Mouse (Mus musculus): ENCODE results near the gene Hsp90ab1.

Gene Hsp90ab1

DNA sequence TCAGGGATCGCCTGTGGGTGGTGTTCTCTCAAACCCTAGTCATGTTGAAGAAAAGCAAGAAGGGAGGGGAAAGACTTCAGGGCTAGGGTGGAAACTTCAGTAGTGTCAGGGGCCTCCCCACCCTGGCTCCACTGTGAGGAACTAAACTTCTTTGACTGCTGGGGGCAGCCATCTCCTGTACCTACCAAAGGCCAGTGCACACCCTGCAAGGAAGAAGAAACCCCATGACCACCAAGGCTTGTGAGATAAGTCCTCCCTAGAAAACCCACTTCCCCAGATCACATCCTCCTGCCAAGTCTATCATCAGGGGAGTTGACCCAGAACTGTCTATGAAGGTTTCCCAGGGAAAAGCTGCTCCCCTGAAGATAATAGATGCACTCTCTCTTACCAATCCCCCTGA lies 18.7 kb downstream of the Hsp90ab1 start:
- TF ChIP-seq NANOG (IDR thresholded peaks at IDR 0.05; ENCODE audit: borderline replicate concordance, low read length): no peak
- TF ChIP-seq POU5F1 (IDR thresholded peaks at IDR 0.05; ENCODE audit: borderline replicate concordance, low read length): no peak
- TF ChIP-seq CTCF (conservative IDR thresholded peaks at IDR 0.05; ENCODE audit: low read length): no peak
- Histone ChIP-seq H3K4me1 (replicated peaks; ENCODE audit: low read depth, low read length) (peaks cover 70% of the 10 kb centered on the region), H3K4me3 (replicated peaks; ENCODE audit: low read length) (no peak overlapping the region)

DNA sequence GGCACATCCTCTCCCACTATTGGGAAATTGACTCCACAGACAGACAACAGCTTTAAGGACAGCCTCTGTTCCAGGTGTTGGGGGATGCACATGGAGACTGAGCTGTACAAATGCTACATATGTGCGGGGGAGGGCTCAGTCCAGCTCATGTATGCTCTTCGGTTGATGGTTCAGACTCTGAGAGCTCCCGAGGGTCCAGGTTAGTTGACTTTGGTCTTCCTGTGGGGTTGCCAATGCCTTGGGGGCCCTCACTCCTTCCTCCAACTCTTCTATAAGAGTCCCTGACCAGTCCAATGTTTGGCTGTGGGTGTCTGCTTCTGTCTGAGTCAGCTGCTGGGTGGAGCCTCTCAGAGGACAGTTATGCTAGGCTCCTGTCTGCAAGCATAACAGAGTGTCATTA lies 20.0 kb downstream of the Hsp90ab1 start:
- H3K4me3 ChIP-seq (replicated peaks; ENCODE audit: low read length): no peak overlapping the region
- no peaks in the 10 kb centered on the region for H3K9me3 ChIP-seq (ENCODE audit: low read length)
- H3K36me3 ChIP-seq (ENCODE audit: insufficient read depth, low read length): no peaks in the 10 kb centered on the region
- H3K27me3 ChIP-seq (ENCODE audit: insufficient read depth, low read length): peaks cover 33% of the 10 kb centered on the region
- H3K4me1 ChIP-seq (replicated peaks; ENCODE audit: low read depth, low read length): peaks cover 64% of the 10 kb centered on the region
- TF ChIP-seq NANOG (IDR thresholded peaks at IDR 0.05; ENCODE audit: borderline replicate concordance, low read length) (no peak), CTCF (conservative IDR thresholded peaks at IDR 0.05; ENCODE audit: low read length) (no peak), POU5F1 (IDR thresholded peaks at IDR 0.05; ENCODE audit: borderline replicate concordance, low read length) (no peak)

More for the DNA sequence above, 18.7 kb downstream of the Hsp90ab1 start:
- Histone ChIP-seq H3K9me3 (ENCODE audit: low read length) (no peaks in the 10 kb centered on the region), H3K36me3 (ENCODE audit: insufficient read depth, low read length) (peaks cover 10% of the 10 kb centered on the region; the same call in 1 of the 2 replicates), H3K27me3 (ENCODE audit: insufficient read depth, low read length) (peaks cover 29% of the 10 kb centered on the region)

- Histone ChIP-seq H3K36me3 (ENCODE audit: insufficient read depth, low read length) (no peaks in the 10 kb centered on the region), H3K9me3 (ENCODE audit: low read length) (no peaks in the 10 kb centered on the region), H3K4me1 (replicated peaks; ENCODE audit: low read depth, low read length) (peaks cover 57% of the 10 kb centered on the region), H3K4me3 (replicated peaks; ENCODE audit: low read length) (no peak overlapping the region), H3K27me3 (ENCODE audit: insufficient read depth, low read length) (peaks cover 37% of the 10 kb centered on the region)
- TF ChIP-seq NANOG (IDR thresholded peaks at IDR 0.05; ENCODE audit: borderline replicate concordance, low read length): no peak
- peak; percentile 95 for TF ChIP-seq CTCF (conservative IDR thresholded peaks at IDR 0.05; ENCODE audit: low read length)
Observed at GRCm38 (mm10) chr17:45551816-45552451, 21.1 kb downstream of the Hsp90ab1 start.

GRCm38 (mm10) chr17:45551249-45551796 lies 21.7 kb downstream of the Hsp90ab1 start:
- Histone ChIP-seq H3K4me3 (replicated peaks; ENCODE audit: low read length) (no peak overlapping the region), H3K4me1 (replicated peaks; ENCODE audit: low read depth, low read length) (peaks cover 57% of the 10 kb centered on the region), H3K27me3 (ENCODE audit: insufficient read depth, low read length) (peaks cover 37% of the 10 kb centered on the region), H3K9me3 (ENCODE audit: low read length) (no peaks in the 10 kb centered on the region), H3K36me3 (ENCODE audit: insufficient read depth, low read length) (no peaks in the 10 kb centered on the region)
- no peak for TF ChIP-seq CTCF (conservative IDR thresholded peaks at IDR 0.05; ENCODE audit: low read length)
- no peak for TF ChIP-seq NANOG (IDR thresholded peaks at IDR 0.05; ENCODE audit: borderline replicate concordance, low read length)
- no peak for TF ChIP-seq POU5F1 (IDR thresholded peaks at IDR 0.05; ENCODE audit: borderline replicate concordance, low read length)

DNA sequence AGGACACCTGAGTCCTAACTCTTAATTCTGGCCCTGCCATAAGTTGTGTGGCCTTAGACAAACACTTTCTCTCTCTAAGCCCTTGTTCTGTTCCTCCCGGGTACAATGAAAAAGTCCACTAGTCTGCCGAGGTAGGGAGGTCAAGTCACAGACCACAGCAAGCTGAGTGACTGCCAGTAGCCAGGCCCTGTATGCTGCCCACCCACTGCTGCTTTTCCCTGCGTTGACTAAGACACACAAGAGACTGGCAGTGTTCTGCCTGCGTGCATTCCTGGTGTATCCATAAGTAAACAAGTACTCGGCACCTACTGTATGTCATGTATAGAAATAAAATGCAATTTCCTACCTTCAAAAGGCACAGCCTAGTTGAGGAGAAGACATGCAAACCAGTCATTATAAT lies 22.8 kb downstream of the Hsp90ab1 start:
- Histone ChIP-seq H3K9me3 (ENCODE audit: low read length) (no peaks in the 10 kb centered on the region), H3K4me3 (replicated peaks; ENCODE audit: low read length) (no peak overlapping the region), H3K4me1 (replicated peaks; ENCODE audit: low read depth, low read length) (peaks cover 57% of the 10 kb centered on the region), H3K36me3 (ENCODE audit: insufficient read depth, low read length) (no peaks in the 10 kb centered on the region), H3K27me3 (ENCODE audit: insufficient read depth, low read length) (peaks cover 43% of the 10 kb centered on the region)
- no peak for TF ChIP-seq CTCF (conservative IDR thresholded peaks at IDR 0.05; ENCODE audit: low read length)
- no peak for TF ChIP-seq POU5F1 (IDR thresholded peaks at IDR 0.05; ENCODE audit: borderline replicate concordance, low read length)
- TF ChIP-seq NANOG (IDR thresholded peaks at IDR 0.05; ENCODE audit: borderline replicate concordance, low read length): no peak

DNA sequence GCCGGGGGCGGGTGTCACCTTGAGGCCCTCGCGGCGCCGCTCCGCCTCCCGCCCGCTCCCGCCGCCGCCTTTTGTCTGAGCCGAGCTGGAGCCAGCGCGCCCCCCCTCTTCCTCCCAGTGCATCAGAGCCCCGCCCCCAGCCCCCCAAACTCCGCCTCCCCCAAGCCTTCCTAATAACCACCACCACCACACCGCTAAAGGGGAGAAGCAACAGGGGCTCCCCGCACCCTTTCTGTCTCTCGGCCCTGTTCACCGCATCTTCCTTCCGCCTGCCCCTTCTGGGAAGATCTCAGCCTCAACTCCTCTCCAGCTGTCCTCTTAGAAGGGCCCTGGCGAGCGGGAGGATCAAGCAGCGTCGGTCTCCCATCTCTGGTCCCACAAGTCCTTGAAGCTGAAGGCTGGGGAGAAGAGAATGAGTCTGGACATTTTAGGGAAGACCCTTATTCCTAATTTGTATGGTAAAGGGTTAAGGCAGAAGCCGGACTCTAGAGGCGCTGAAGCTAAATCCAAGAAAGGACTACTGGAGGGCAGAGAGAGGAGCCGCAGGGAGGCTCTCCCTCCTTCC lies 23.4 kb downstream of the Hsp90ab1 start, which contains the start of gene Tmem151b:
Gene Tmem151b, minus strand, starts transcription at position 61 of the 565 bp plus-strand sequence.
- no peak for TF ChIP-seq CTCF (conservative IDR thresholded peaks at IDR 0.05; ENCODE audit: low read length)
- TF ChIP-seq NANOG (IDR thresholded peaks at IDR 0.05; ENCODE audit: borderline replicate concordance, low read length): no peak
- TF ChIP-seq POU5F1 (IDR thresholded peaks at IDR 0.05; ENCODE audit: borderline replicate concordance, low read length): no peak
- no peaks in the 10 kb centered on the region for H3K9me3 ChIP-seq (ENCODE audit: low read length)

DNA sequence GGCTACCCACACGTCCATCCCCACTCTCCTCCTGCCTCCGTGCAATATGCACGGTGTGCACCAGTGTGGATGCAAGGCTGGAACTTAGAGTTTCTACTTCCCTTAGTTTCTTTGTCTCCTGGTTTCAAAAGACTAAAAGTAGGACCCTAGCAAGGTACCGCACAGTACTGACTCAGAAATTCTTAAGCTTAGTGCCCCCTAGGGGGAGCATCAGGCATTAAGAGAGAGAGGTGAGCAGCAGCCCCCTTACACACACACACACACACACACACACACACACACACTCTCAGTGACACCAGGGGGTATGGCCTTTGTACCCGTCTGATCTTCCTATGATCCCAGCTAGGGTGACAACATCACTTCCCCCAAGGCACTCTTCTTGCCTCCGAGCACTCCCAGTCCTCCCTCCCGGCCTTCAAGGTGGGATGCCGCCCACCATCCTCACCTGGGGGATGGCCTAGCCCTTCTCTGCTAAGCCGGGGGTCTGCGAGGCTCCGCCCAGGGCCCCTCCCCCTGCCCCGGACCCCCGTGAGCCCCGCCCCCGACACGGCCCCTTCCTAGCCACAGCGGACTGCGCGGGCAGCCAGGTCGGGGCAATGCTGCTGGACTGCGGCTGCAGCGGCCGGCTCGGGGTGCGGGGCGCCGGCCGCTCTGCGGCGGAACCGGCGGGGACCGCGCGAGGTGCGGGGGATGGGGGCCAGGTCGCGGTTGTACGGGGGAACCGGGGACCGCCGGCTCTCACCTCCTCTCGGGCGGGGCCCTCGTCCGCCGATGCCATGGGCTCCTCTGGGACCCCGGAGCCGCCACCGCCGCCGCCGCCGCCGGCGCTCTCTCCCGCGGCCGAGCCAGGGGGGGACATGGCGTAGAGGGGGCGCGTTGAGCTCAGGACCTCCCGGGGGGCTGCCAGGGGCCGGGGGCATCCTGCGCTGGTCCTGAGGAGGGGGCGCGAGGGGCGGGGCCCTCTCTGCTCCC lies 24.2 kb downstream of the Hsp90ab1 start:
- Histone ChIP-seq H3K9me3 (ENCODE audit: low read length) (no peaks in the 10 kb centered on the region), H3K4me3 (replicated peaks; ENCODE audit: low read length) (peak overlapping the region; percentile 91), H3K36me3 (ENCODE audit: insufficient read depth, low read length) (no peaks in the 10 kb centered on the region), H3K27me3 (ENCODE audit: insufficient read depth, low read length) (peaks cover 55% of the 10 kb centered on the region), H3K4me1 (replicated peaks; ENCODE audit: low read depth, low read length) (peaks cover 61% of the 10 kb centered on the region)
- TF ChIP-seq CTCF (conservative IDR thresholded peaks at IDR 0.05; ENCODE audit: low read length): peak; percentile 48
- TF ChIP-seq POU5F1 (IDR thresholded peaks at IDR 0.05; ENCODE audit: borderline replicate concordance, low read length): no peak
- TF ChIP-seq NANOG (IDR thresholded peaks at IDR 0.05; ENCODE audit: borderline replicate concordance, low read length): no peak

More for the DNA sequence above, 23.4 kb downstream of the Hsp90ab1 start, which contains the start of gene Tmem151b:
- Histone ChIP-seq H3K4me1 (replicated peaks; ENCODE audit: low read depth, low read length) (peaks cover 53% of the 10 kb centered on the region), H3K27me3 (ENCODE audit: insufficient read depth, low read length) (peaks cover 48% of the 10 kb centered on the region), H3K4me3 (replicated peaks; ENCODE audit: low read length) (peak within 1 kb of the TSS; percentile 91), H3K36me3 (ENCODE audit: insufficient read depth, low read length) (no peaks in the 10 kb centered on the region)
